Mouse (Mus musculus) natural killer cell, adult 2 months (primary cell): ENCODE results near the gene Lats2.

Source experiments
- DNase-seq, 2 experiments: peaks; one replicate each; pipeline ENCODE4 v3.0.0; 2022; ENCODE audit warnings: low spot score in 2 of 2

Gene Lats2

GRCm38 (mm10) chr14:57737089-57737488 lies 21.1 kb downstream of the Lats2 start:
- DNase-seq: no peak

GRCm38 (mm10) chr14:57736141-57736540 lies 22.0 kb downstream of the Lats2 start:
- no peak for DNase-seq

- no peak for DNase-seq
These were observed 25.4 kb downstream of the Lats2 start for GRCm38 (mm10) chr14:57732668-57733293.

GRCm38 (mm10) chr14:57730527-57730926 lies 27.7 kb downstream of the Lats2 start:
- no peak for DNase-seq

DNA sequence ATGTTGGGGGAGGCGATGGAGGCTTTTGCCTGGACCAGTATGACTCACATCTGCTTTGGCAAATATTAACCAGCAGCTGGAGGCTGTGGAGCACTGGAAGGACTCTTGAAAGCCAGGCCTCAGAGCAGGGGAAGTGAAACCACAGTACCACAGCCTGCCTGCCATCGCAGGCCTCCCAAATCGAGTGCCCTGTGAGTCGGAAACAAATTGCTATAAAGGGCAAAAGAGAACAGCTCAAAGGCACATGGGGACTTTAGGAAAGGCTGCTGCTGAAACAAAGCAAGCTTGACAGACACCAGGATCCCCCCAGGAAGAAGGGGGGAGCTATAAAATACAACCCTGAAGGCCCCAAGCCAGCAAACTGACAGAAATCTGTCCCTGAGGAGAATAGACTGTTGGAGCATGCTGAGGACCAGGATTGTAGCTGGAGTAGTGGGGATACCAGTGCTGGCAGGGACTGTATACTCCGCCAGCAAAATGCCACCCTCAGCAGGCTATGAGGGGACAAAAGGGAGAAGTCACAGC lies 28.2 kb downstream of the Lats2 start:
- DNase-seq: peak; percentile 35 to 67

DNA sequence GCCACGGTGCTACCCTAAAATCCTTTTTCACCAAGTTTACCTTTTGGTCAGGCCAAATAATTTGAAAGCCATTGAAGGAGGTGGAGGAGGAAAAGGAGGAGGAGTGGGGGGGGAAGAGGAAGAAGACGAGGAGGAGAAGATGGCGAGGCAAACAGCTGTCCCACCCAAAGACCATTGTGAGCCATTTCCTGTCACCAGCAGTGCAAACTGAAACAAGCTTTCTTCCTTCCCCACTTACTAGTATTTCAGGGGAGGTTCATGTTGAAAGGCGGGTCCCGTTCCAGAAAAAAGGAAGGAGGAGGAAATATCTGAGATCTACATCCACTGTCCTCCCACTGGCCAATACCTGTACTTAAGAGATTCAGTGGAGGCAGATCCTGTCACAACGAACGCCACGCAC lies 28.8 kb downstream of the Lats2 start:
- DNase-seq: no peak

DNA sequence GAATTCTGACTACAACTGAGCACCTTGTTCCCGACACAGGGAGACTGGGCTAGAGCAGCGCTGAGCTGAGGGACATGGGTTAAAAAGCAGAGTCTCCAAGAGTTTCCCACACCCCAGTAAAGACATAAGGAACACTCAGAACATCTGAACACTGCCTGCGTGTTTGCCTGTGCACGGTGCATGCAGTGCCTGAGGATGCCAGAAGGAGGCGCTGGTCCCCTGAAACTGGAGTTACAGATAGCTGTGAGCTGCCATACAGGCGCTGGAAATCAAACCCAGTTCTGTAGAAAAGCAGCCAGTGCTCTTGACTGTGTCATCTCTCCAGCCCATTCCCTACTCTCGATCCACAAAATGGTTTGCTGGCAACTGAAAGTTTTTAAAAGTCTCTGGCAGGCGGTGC lies 32.0 kb downstream of the Lats2 start:
- DNase-seq: peak in 1 of 2 experiments; percentile 44

GRCm38 (mm10) chr14:57724473-57724872 lies 33.7 kb downstream of the Lats2 start:
- no peak for DNase-seq

DNA sequence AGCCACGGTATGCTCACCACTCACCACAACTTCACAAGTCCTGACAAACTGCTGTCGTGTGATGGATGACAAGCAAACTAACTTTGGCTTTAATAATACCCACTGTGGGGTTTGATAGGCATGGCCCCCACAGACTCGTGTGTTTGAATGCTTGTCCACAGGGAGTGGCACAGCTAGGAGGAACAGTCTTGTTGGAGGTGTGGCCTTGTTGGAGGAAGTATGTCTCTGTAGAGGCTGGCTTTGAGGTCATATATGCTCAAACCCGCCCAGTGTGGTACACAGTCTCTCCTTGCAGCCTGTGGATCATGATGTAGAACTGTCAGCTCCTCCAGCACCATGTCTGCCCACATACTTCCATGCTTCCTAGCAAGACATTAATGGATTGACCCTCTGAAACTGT lies 39.9 kb downstream of the Lats2 start:
- DNase-seq: peak in 1 of 2 experiments; percentile 23

GRCm38 (mm10) chr14:57716601-57717245 lies 41.5 kb downstream of the Lats2 start:
- DNase-seq: no peak

DNA sequence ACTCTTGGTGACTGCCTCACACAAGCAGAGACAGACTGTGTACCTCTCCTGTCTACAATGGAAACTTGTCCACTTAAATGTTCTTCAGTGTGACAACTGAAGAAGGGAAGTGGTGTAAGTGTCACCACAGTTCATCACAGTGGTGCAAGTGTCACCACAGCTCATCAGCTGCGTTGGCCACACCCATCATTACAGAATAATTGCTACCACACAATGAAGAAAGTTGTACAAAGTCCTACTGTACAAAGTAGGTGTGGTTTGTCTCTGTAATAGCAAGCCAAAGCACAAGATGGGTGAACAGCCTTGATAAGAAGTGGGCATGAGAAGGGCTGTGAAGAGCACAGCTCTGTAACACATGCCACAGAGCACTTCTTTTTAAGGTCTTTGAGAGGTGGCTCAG lies 45.3 kb downstream of the Lats2 start:
- DNase-seq: peak; percentile 49 to 74

GRCm38 (mm10) chr14:57711059-57711458 lies 47.1 kb downstream of the Lats2 start:
- no peak for DNase-seq

GRCm38 (mm10) chr14:57709171-57709570 lies 49.0 kb downstream of the Lats2 start:
- no peak for DNase-seq

DNA sequence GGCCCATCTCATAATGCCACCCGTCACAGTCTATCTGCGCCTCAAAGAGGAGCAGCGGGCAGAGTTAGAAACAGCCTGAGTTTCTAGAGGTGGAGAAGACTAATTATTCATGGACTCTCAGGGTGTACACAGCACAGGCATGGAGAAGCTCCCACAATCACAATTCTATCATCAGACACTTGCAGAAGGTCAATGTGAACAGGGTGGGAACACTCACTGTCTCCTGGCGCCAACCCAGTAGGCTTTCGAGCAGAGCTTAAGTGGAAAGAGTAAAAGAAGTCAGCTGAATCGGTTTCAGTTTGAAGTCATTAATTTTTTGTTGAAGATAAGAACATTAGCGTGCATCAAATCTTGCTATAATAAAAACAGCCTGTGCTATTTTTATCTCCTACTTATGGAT lies 49.6 kb downstream of the Lats2 start:
- no peak for DNase-seq

GRCm38 (mm10) chr14:57707100-57707893 lies 50.9 kb downstream of the Lats2 start:
- no peak for DNase-seq

DNA sequence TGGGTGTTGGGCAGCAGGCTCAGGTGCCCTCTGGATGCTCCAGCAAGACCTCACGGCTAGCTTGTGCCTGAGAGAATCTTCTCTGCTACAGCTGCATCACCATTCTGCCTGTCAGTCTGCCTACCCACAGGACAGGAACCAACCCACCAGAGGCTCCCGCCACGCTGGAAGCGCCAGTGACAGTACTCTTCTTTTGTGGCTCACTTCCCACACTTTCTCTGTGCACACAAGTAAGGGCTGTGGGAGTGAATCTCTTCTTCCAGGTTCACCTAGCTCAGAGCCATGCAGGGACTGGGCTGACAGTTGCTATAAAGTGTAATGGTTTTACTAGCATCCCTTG lies 51.5 kb downstream of the Lats2 start:
- DNase-seq: no peak

- DNase-seq: no peak
These were observed 52.4 kb downstream of the Lats2 start for GRCm38 (mm10) chr14:57705759-57706158.

- DNase-seq: no peak
These were observed 53.1 kb downstream of the Lats2 start for GRCm38 (mm10) chr14:57705075-57705474.

- DNase-seq: no peak
These were observed 56.2 kb downstream of the Lats2 start for GRCm38 (mm10) chr14:57701915-57702477.

DNA sequence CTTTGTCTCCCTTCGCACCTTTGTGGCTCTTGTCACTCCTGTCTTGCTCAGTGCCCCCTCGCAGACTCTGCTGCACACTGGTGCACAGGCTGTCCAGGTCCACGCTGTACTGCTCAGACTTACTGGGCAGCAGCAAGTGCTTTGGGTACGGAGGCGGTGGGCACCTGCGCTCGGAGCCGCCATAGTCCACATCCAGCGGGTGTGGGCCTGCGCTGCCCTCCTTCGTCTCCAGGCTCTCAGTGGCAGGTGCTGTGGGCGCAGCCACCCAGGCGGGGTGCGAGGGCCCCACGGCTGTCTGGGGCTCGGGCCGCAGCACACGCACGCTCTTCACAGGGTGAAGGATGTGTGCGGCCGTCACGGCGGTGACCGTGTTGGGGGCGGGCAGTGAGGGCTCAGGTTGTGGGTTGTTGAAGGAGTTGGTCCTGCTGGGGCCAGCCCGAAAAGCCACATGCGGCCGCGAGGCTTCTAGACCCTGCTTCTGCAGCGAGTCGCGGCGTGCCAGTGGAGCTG lies 58.7 kb downstream of the Lats2 start:
- no peak for DNase-seq

- DNase-seq: no peak
These were observed 59.2 kb downstream of the Lats2 start for GRCm38 (mm10) chr14:57699016-57699415.

DNA sequence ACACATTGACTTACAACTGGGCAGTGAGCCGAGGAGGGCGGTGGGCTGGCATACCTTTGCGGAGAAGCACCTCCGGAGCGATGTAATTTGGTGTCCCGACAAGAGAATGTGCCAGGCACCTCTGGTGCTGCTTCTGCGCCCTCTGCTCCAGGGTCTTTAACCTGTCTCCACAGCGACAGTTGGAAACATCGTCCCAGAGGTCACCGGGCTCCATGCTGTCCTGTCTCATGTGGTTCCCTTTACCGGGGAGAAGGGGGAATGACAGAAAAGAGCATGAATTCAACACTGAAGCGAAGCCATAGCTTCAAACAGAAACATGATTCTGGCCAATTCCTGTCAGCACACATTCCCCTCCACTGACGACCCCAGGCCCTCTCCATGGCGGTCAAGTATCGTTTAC lies 62.1 kb downstream of the Lats2 start:
- no peak for DNase-seq
